Mouse (Mus musculus) cerebellum, adult 9-10 months (tissue): Measurements from ENCODE around the gene Igsf9b.
A peak's percentile ranks its signal among the peaks of the same experiment; 100 is the strongest.

Source experiments
- DNase-seq: peaks from one replicate; pipeline ENCODE4 v3.0.0; 2022

Gene Igsf9b

DNA sequence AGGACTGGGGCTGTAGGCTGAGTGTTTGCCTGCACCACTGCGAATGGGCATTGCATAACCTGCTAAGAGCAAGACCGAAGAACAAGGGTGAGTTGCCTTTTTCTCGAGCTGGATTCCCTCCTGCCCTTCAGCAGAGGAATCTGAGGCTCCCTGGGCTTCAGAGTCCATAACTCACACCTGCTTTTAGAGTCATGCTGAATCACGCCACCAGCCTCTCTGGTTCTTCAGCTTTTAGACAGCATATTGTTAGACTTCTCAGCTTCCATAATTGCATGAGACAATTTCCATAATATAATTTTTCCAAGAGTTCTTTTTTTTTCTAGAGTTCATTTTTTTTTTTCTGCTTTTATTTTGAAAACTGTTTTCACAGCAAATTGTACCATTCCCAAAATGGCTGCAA, 4.6 kb upstream of the Igsf9b start:
- no peak for DNase-seq

DNA sequence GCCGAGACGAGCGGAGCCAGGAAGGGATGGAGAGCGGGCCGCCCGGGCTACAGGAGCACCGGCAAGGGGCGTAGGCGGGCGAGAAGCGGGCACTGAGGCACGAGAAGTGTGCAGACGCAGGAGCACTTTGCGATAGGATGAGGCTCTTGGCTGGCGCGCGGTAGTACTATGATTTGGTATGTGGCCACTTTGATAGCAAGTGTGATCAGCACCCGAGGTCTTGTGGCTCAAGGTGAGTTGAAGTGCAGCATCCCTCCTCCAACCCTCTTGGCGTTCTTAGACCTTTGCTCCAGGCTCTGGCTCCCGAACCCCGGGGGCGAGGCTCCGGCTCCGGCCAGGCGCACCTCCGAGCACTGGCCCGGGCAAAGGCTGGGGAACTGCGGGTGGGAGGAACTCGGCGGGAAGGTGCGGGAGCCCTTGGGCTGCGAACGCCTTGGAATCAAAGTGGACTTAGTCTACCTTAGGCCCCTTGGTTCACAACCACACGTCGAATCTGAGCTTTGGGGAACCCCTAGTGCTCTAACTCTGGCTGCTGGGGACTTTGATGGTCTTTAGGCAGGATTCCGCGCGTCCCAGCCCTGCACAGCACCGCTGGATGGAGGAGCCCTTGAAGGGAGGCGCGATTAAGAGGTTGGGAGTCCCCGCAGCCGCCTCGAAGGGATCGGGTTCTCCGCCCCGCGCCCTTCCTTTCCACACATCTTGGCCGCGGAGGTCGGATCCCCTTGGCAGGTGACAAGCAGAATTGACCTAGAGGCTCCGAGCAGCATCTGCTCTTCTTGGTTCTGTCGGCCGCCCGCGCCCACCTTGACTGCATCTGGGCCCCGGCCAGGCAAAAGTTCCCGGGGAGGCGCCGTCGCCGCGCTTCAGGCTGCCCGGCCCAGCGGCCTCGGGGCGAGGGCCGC, 533 bp downstream of the Igsf9b start:
- DNase-seq, result no peak

DNA sequence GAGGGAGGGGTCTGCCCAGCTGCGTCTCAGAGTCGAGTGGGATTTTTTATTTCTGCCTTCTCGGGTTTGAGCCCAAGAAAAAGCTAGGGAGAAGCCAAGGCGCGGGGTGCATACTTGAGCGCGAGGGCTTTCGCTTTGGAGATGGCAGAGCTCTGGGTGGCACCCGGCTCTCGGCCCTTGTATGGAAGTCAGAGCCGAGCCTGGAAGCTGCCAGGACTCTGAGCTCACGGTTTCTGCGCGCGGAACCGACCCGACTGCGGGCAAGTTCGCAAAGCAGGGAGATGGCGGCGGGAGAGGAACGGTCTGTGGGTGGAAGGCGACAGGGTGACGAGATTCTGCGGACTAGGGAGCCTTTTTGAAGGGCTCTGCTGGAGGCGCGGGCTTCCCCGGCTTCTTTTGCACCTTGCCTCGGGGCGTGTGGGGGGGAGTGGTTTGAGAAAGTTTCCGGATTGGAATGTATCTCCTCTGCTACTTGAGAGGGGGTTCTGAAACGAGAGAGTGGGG, 1.2 kb downstream of the Igsf9b start:
- peak; percentile 68 for DNase-seq

DNA sequence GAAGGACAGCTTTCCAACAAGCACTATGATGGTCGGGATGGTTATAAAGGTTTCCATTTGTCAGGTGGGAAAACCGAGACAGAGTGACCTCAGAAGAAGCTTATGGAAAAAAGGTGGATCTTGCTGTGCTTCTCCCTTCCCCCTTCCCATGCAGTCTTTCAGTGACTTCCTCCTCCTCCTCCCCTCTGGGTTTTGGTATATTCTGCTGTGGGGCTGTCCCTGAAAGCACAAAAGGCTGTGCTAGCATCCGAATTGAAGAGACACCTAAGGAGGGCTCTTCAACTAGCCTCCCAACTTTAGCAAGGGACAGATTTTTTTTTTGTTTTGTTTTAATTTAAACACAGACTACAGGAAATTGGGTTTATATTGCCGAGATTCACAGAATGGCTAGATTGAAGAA, 1.7 kb downstream of the Igsf9b start:
- no peak for DNase-seq

DNA sequence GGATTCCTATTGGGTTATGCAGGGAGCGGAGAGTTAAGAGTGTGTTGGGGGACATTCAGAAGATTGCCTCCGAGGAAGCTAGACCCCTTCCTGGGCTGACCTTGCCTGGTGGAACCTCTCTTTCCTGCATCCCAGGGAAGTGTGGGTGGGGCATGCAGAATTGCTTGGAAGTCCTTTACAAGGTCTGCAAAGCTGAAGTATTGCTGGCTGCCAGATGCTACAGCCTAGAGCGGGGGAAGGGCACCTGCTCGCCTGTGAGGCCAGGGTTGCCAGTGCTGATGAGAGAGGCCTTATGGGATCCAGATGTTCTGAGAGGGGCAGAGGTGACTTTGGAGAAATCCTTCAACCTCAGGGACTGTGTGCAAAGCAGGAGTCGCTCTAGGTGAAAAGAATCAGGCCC, 2.5 kb downstream of the Igsf9b start:
- peak; percentile 58 for DNase-seq

DNA sequence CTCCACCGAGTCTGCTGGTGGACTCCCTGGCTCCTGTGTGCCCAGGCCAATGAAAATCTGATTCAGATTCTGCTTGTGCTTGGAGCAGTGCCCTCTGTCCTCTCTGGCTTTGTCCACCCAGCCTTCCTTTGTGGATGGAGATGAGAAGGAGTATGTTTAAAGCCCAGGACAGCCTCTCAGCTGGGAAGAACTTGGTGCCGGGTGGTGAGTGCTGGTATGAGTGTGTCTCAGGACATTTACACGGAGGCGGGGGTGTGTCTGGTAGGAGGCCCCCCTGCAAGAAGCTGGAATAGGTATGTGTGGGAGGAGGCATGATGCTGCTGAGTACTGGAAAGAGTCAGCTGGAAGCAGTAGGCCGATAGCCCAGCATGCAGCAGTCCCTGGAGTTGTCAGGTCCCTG, 3.3 kb downstream of the Igsf9b start:
- peak; percentile 63 for DNase-seq

DNA sequence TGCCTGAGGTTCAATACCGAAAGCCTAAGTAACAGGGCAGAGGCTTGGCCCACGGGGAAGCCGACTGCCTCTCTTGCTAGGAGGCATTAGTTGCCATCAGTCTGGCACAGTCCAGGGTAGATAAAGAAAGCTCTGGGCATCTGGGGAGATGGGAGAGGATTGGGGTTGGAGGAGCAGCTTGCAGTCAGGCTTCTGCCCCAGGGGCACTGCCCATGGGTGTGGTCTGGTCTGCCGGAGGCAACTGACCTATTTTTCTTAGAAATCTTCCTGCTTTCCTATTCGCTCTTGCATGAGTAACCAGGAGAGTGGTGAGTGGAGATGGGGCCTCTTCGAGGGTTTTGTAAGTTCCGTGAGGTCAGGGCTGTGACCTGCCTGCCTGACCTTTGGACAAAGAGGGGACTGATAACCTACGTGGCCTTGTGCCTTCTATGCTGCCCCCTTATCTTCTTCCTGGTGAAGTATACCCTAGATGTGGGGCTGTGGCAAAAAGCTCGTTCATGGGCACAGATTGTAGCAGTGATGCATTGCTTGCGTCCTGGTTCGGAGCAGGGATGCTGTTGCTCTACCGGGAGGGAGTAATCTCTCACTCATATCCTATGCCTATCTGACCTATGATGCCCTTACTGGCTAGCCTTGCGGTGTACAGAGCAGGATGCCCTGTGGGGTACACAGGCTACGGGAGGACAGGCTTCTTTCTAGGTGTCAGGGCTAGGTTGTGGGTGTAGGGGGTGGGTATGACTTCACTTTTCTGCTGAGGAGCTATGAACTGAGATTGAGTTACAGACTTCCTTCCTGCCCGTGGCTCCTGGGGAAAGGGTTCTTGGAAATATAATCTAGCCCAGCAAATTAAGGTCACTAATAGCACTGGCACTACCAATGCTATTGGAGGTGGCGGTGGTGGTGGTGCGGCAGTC, 4.8 kb downstream of the Igsf9b start:
- no peak for DNase-seq

DNA sequence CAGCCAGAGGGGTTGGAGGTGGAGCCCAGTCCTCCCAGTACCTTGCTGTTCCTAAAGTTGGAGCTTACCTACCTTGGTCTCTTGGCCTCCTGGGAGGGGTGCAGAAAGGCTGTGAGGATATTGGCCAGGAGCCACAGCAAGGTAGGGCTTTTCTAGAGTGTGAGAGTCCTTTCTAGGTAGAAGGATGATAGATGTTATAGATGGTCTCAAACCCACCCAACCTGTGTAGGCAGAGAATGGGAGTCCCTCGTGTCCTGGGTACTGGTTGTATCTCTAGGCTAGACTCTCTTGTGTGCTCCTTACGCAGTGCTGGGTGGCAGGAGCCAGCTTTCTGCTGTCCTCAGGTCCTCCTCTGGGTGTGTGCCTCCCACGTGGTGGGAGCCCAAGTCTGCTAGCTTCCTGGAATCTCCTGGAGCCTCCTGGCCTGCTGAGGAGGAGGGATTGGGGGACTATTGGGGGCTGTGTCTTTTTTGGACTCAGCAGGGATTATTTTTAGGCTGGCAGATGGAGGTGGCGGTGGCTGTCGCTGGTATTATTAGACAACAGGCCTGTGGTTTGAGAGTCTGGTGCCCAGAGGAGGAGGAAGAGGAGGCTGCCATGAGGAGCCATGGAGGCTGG, 5.6 kb downstream of the Igsf9b start:
- peak; percentile 68 for DNase-seq

DNA sequence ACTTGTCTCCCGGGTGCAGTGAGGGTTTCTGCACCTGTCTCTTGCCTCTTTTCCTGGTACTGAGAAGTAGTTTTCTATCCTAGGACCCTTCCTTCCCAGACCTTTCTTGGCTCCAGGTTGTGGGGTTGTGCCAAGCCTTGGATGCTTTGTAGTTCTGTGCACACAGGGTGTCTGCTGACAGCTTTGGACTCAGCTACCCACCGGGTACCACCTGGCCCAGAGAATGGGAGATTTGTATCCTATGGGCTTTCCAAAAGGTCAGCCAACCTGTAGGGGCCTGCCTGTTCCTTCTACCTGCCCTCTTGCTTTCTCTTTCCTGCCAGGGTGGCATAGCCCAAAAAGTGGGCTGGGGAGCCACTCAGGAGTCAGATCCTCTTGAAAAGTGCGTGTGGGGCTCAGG, 6.5 kb downstream of the Igsf9b start:
- peak; percentile 80 for DNase-seq

DNA sequence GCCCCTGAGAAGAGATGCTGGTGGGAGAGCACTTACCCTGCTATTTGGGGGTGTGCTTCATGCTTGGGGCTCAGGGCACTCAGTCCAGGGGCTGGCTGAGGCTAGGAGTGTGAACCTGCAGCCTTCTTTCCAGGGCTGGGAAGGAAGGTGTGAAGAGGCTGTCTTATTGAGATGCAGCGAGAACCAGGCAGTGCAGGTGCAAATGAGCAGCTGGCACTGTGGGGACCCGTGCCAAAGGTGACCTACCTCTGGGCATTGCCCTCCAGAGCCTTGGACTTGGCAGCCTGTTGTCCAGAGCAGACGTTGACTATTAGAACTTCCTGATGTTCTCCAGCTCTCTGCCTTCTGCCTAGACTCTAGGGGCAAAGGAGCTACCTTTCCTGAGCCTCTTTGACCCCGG, 7.6 kb downstream of the Igsf9b start:
- peak; percentile 60 for DNase-seq

DNA sequence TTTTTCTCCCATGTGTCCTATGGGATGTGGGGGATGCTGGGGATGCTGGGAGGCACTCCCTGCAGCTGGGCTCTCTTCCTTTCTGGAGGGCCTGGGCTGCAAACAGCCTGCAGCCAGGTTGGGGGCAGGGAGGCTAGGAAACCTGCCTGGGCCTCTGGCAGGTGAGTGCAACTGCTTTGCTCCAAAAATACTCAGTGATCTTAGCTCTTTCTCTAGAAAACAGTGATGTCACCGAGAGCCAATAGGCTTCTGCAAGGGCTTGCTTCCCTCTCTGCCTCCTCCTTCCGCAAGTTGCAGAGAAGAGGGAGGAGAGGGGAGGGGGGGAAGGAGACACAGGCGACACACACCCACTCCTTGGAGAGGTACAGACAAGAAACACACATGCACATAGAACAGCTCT, 8.3 kb downstream of the Igsf9b start:
- peak; percentile 84 for DNase-seq

DNA sequence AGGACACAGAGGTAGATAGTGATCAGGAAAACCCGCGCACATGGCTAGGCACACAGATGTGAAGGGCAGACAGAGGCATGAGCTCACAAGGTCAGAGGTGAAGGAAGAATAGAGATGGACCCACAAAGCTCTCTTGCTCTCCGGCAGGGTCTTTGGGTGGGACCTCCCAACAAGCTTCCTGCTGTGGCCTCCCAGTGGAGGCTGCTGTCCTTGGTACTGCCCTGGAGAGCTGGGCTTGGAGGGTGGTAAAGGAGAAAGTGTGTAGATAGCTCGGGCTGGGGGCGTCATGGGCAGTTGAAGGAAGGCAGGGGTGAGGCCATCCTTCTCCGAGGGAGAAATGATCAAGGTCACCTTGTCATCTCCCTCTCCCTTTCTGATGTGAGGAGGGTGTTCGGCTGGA, 9.0 kb downstream of the Igsf9b start:
- DNase-seq, result no peak

DNA sequence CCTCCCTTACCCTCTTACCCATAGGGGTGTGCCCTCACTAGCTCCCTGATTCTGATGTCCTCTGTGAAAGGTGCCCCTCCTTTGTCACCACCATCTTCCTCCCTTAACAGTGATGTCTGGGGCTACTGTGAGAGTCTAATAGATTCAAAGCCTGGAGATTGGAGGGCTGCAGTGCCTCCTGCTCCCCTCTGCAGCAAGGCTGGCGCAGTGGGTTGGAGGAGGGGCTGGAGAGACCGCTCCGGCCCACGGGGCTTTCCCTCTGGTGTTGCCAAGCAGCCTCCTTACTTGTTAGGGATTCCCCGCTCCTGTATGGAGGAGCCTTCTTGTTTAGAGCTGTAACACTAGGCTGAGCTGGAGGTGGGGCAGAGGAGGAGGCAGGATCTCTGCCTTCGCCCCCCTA, 9.6 kb downstream of the Igsf9b start:
- no peak for DNase-seq

DNA sequence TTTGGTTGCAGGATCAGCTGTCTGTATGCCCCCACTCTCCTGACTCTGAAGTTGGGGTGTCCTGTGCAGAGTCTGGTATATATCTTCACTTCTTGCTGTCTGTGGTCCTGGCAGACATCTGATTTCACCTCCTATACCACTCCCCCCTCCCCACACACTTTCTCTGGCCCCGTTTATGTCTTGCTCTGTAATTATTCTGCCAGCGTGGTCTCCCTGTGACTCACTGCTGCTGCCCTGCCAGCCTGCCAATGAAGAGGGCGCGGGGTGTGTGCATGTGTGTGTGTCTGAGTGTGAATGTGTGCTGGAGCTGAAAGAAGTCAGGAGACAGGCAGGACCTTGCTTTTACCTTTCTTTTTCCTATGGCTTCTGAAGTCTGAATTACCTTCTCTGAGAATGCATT, 11.0 kb downstream of the Igsf9b start:
- no peak for DNase-seq

DNA sequence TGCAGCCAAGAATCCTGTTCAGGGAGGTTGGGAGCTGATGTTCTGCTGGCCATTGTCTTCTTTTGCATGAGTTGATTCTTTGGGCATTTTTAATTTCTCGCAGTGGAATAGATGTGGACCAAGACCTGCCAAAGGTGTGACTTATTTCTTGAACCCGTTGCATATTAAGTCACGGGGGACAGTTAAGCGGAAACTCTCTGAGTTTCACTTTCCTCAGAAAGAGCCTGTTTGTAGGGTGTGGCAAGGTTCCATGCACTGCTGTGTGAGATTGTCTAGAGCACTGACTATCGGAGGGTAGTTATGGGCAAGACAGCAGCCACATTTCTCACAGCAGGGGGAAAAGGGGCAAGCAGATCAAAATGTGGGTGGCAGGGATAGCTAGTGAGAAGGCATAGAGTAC, 14.4 kb downstream of the Igsf9b start:
- no peak for DNase-seq

DNA sequence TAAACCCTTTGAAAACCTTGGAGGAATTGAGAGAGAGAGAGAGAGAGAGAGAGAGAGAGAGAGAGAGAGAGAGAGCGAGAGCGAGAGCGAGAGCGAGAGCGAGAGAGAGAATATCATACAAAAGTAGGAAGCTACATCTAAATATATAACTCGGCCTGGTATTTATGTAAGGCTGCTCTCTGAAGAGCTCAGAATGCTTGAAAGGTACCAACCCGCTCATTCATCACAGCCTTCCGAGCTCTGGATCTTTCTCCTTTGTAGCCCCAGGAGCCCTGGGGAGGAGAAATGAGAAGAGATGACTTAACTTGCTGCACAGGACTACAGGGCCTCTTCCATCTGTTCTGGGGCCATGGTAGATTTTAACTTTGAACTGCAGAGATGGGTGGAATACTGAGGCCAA, 22.3 kb downstream of the Igsf9b start:
- DNase-seq, result no peak

DNA sequence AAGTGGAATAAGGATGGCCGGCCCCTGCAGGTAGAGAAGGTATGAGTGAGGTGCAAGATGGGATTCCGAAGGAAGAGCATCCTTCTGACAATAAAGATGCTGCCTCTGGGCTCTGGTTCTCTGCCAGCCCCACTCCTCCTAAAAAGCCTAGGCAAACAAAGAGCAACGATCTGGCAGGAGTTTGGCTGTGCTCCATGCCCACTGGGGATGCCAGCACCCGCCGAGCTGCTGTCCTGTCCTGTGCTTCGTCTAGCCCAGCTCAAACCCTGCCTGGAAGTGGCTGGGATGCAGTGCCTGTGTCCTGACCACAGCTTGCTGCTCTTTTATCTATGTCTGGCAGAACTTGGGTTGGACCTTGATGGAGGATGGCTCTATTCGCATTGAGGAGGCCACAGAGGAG, 23.3 kb downstream of the Igsf9b start:
- DNase-seq, result peak; percentile 75

DNA sequence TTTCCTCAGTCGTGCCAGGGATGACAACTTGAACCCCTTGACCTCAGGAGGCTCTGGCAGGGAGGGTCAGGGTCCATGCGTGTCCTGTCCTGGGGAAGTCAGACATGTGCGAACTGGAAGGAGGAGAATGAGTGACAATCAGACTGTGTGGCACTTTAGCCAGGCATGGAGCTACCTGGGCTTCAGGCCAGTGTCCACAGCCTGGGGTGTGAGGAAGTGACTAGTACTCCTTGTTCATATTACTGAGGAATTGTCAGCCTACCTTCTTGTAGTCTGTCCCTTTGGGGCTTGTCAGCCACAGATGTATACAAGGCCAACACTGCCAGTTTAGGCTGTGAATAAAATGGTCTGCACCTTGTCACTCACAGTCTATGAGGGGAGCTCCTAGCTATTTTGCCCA, 24.4 kb downstream of the Igsf9b start:
- no peak for DNase-seq

DNA sequence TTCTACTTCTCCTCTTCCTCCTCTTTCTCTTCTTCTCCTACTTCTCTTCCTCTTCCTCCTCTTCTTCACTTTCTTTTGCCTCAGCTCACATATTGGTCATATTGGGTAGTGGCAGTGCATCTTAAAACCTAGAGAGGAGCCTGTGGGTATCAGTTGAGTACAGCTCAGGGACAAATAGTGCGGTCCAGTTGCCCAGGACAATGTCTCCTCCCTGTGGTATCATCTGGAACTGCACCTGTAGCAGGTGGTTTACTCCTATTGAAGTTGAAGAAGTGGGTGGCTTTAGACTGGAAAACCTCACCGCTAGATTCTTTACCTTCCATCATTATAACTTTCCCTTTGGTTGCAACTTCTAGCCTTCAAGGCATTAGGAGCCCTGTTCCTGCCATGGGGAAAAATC, 26.9 kb downstream of the Igsf9b start:
- peak; percentile 90 for DNase-seq

DNA sequence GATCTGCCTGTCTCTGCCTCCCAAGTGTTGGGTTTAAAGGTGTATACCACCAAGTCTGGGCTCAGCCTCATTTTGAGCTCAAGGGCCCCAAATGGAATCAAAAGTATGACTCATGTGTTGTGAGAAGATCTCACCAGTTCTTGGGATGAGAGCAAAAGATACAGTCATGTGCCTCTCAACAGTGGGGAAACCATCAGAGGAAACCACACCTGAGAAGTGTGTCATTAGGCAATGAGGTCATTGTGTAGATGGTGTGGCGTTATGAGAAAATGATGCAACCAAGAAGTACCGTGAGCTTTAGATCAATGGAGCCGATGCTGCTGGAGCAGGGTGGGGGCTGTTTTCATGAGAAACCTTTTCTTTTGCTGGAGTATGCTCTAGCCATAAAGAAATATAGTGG, 28.6 kb downstream of the Igsf9b start:
- no peak for DNase-seq

DNA sequence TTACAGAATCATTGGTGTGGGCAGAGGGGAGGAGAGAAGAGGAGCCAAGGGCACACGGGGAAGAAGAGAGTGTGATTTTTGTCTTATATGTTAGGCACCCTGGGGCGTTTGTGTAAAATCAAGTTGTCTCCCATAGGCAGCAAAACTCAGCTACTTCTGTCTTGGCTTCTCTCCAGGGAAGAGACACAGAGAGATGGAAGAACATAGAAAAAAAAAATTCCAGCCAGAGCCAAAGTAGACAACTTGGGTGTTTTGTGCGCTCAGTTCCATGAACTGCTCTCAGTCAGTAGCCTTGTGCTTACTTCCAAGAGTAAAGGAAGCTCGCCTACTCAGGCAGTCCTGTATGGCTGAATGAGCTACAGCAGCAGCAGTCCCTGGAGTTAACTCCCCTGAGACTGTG, 31.4 kb downstream of the Igsf9b start:
- DNase-seq, result no peak

DNA sequence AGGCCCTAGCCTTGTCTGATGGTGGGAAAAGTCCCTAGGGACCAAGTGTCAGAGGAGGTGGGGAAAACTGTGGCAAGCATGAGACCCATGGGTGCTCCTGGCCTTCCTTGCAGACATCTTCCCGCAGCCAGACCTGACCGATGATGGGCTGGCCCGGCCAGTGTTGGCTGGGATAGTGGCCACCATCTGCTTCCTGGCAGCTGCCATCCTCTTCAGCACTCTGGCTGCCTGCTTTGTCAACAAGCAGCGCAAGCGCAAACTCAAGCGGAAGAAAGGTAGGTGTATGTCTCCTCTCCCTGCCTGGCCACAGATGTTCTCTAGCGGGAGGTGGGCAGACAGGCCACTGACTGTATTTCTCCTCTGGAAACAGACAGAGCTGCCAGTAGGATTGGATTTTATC, 32.5 kb downstream of the Igsf9b start:
- peak; percentile 79 for DNase-seq

DNA sequence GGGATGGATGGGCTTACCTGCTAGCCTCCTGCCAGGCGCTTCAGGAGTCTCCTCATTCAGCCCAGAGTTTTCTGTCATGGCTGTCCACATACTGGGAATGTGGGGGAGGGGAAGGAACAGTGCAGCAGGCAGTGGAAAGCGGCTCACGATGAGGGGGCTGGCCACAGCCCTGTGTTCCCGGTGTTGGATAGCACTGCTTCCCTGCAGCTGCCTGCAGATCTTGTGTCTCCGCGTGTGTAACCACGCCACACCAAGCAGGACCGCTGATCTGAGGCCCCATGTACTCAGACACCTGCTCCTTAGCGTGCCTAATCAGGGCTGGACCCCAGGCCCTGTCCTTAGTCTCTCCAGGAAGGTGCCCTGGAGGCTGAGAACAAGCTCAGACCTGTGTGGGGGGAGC, 35.9 kb downstream of the Igsf9b start:
- DNase-seq, result no peak
